Mouse (Mus musculus): ENCODE measurements around the gene Pmf1. TPM values are rescaled to one million over a fixed set of nuclear protein-coding genes. Genes with fewer than 3 reads are reported as not detected.
A peak's percentile ranks its signal among the peaks of the same experiment; 100 is the strongest.

Pmf1 gene
- 51.7 and 56.8 TPM in 2 replicates for polyA plus RNA-seq (2015; fragmentation: Nextera tagmentation; extraction: Ambion mirVana)

DNA sequence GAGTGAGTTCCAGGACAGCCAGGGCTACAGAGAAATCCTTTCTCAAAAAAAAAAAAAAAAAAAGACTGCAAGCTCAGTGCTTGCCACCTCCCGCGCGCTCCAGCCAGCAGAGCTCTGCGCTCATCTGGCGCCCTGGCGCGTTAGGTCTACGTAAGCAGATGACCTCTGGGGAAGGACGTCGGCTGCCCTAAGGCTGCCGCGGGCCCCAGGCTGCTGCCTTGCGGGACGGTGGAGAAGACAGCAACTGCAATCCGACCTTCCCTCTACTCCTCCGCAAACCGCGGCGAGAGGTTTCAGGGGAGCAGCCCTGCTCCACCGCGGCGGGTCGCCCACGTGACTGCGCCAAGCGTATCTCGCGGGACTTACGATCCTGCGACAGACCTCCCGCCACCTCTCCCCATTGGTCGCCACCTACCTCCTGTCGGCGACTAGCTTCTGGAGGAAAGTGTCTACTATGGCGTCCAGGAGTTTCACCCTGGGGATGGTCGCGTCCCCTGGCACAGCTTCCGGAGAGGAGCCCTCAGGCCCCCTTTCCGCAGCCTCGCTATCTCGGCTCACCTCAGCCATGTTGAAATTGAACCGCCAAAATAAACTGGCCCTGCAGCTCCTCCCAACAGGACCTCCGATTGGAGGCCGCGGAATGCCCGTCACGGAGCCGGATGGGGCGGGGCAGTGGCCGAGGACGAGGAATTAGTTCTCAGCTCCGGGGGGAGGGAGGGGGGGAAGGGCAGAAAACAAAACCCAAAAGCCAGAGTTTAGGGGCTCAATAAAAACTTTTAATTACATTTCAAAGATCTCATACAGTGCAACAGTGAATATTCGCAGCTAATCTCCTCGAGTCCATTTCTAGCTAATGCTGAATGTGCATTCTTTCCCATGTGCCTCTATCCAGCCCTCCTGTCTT lies at the start of gene Pmf1:
TSS of gene Pmf1 (minus strand) at position 591 of the 904 bp plus-strand sequence.
- H3K27me3 ChIP-seq, result no peaks in the 10 kb centered on the region
- peaks cover 26% of the 10 kb centered on the region for H3K4me1 ChIP-seq (replicated peaks)
- WGBS, result under 1% methylated on average over 54 of the region's 54 CpGs
- peak within 1 kb of the TSS; percentile 88 for H3K27ac ChIP-seq
- H3K9ac ChIP-seq (replicated peaks), result peak within 1 kb of the TSS; percentile 83
- peak within 1 kb of the TSS; percentile 71 for H3K4me3 ChIP-seq (replicated peaks)
- H3K4me2 ChIP-seq (replicated peaks), result peak within 1 kb of the TSS; percentile 75
- no peaks in the 10 kb centered on the region for H3K9me3 ChIP-seq
- peaks cover 36% of the 10 kb centered on the region for H3K36me3 ChIP-seq
- ATAC-seq, result peak; percentile 92

DNA sequence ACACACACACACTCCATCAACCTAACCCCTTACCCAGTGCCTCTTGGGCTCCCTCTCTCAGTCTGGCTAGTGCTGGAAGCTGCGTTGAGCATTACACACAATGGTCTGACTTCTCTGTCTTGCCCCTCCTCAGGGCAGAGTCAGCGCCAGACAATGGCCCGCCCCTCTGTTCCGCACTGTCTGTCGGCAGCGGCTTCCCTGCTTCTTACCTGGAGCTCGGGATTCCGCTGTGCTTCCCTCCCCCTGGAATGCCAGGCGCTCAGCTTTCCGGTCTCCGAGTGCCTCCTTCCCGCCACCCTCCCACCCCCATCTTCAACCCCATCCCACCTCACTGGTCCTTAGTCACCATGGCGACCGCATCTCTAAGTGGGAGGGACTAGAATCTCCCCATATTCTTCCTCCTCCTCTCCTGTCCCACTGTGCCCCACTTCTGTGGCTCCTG lies 48.7 kb upstream of the Pmf1 start:
- WGBS, result under 1% methylated on average over 14 of the region's 14 CpGs
- peak overlapping the region; percentile 49 for H3K4me3 ChIP-seq (replicated peaks)
- peaks cover 44% of the 10 kb centered on the region for H3K4me1 ChIP-seq (replicated peaks)
- ATAC-seq, result peak; percentile 89
- H3K27ac ChIP-seq, result peak overlapping the region; percentile 88
- H3K9me3 ChIP-seq, result no peaks in the 10 kb centered on the region
- 0 out of 2 replicates have a peak, but pooled peaks cover 11% of the 10 kb centered on the region for H3K27me3 ChIP-seq
- H3K9ac ChIP-seq (replicated peaks), result peak overlapping the region; percentile 77
- peaks cover 5% of the 10 kb centered on the region for H3K36me3 ChIP-seq
- peak overlapping the region; percentile 72 for H3K4me2 ChIP-seq (replicated peaks)

DNA sequence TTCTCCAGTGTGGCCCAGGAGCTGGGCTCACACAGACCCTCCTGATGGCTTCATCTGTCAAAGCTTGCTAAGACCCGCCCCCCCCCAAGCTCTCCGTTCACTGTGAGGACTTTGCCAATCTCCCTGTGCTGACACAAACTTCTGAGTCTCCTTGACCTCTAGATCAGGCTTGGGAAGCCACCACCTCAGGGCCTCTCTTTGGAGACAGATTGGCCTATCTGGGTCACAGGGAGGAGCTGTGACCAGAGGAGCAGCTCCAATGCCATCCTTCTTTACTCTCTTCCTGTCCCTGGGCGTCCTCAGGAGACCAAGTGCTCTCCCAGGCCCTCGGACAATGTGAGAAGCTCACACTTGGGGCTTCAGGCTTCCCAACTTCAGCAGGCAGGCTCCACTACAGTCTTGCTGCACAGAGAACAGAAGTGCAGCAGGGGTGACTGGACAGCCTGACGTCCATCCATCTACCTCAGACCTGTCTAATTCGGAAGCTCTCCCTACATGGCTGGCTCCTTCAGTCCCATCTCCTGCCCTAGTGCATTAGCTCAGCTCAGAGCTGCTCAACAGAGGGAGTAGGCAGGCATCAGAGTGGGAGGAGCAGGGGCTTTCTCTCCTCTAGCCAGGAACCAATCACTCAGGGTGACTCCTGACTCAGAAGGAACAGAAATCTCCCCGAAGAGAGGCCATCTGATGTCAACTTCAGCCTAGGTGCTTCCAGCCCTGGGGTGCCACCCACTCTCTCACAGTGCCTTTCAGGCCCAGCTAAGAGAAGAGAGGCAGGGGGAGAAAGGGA lies 46.8 kb upstream of the Pmf1 start:
- Histone ChIP-seq H3K27ac (peak overlapping the region; percentile 41), H3K9ac (replicated peaks) (peak overlapping the region; percentile 77), H3K27me3 (0 out of 2 replicates have a peak, but pooled peaks cover 11% of the 10 kb centered on the region), H3K4me1 (replicated peaks) (peaks cover 44% of the 10 kb centered on the region), H3K4me3 (replicated peaks) (peak overlapping the region; percentile 49), H3K4me2 (replicated peaks) (peak overlapping the region; percentile 72), H3K36me3 (peaks cover 22% of the 10 kb centered on the region), H3K9me3 (no peaks in the 10 kb centered on the region)
- ATAC-seq, result no peak
- 80% methylated on average over 7 of the region's 7 CpGs for WGBS

DNA sequence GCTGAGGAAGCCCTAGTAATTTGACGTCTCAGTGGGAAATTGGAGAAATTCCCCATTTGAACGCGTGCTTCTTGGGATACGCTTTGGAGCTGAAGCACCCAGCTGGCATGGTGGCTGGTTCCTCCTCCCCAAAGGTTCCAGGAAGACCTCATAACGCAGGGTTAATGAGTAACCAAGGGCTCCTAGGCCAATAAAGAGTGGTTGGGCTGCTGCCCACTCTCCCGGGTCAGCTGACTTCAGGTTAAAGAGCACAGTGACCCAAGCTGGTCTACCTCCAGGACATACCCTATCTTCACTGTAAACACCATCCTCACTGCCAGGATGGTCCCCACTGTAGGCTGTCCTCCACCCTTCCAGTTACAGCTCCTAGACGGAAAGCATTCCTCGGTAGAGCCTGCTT lies 46.2 kb upstream of the Pmf1 start:
- H3K27ac ChIP-seq, result no peak overlapping the region
- peaks cover 28% of the 10 kb centered on the region for H3K36me3 ChIP-seq
- peak overlapping the region; percentile 77; the same call in 1 of the 2 replicates for H3K9ac ChIP-seq (replicated peaks)
- H3K4me1 ChIP-seq (replicated peaks), result peaks cover 44% of the 10 kb centered on the region
- peak overlapping the region; percentile 72 for H3K4me2 ChIP-seq (replicated peaks)
- H3K9me3 ChIP-seq, result no peaks in the 10 kb centered on the region
- 94% methylated on average over 8 of the region's 8 CpGs for WGBS
- no peak for ATAC-seq
- H3K27me3 ChIP-seq, result 0 out of 2 replicates have a peak, but pooled peaks cover 10% of the 10 kb centered on the region
- H3K4me3 ChIP-seq (replicated peaks), result no peak overlapping the region

- no peak overlapping the region for H3K27ac ChIP-seq
- no peak overlapping the region for H3K4me2 ChIP-seq (replicated peaks)
- ATAC-seq, result no peak
- 84% methylated on average over 18 of the region's 18 CpGs for WGBS
- 0 out of 2 replicates have a peak, but pooled peaks cover 7% of the 10 kb centered on the region for H3K27me3 ChIP-seq
- peak overlapping the region; percentile 25; the same call in 1 of the 2 replicates for H3K9ac ChIP-seq (replicated peaks)
- no peaks in the 10 kb centered on the region for H3K9me3 ChIP-seq
- H3K36me3 ChIP-seq, result peaks cover 34% of the 10 kb centered on the region
- no peak overlapping the region for H3K4me3 ChIP-seq (replicated peaks)
- peaks cover 39% of the 10 kb centered on the region for H3K4me1 ChIP-seq (replicated peaks)
These were observed 45.6 kb upstream of the Pmf1 start for GRCm38 (mm10) chr3:88455588-88456264.

GRCm38 (mm10) chr3:88454762-88455587 lies 44.8 kb upstream of the Pmf1 start:
- 0 out of 2 replicates have a peak, but pooled peaks cover 3% of the 10 kb centered on the region for H3K27me3 ChIP-seq
- no peak overlapping the region for H3K4me2 ChIP-seq (replicated peaks)
- H3K9me3 ChIP-seq, result no peaks in the 10 kb centered on the region
- 58% methylated on average over 9 of the region's 9 CpGs for WGBS
- peaks cover 41% of the 10 kb centered on the region for H3K36me3 ChIP-seq
- ATAC-seq, result no peak
- peak overlapping the region; percentile 25 for H3K9ac ChIP-seq (replicated peaks)
- H3K27ac ChIP-seq, result no peak overlapping the region
- H3K4me1 ChIP-seq (replicated peaks), result peaks cover 43% of the 10 kb centered on the region
- H3K4me3 ChIP-seq (replicated peaks), result no peak overlapping the region

GRCm38 (mm10) chr3:88453986-88454385 lies 43.9 kb upstream of the Pmf1 start:
- no peak for ATAC-seq

GRCm38 (mm10) chr3:88453369-88453768 lies 43.2 kb upstream of the Pmf1 start:
- Histone ChIP-seq H3K4me3 (replicated peaks) (no peak overlapping the region), H3K4me1 (replicated peaks) (peaks cover 43% of the 10 kb centered on the region), H3K36me3 (peaks cover 57% of the 10 kb centered on the region), H3K27ac (no peak overlapping the region), H3K27me3 (no peaks in the 10 kb centered on the region), H3K9ac (replicated peaks) (no peak overlapping the region), H3K4me2 (replicated peaks) (no peak overlapping the region), H3K9me3 (no peaks in the 10 kb centered on the region)
- ATAC-seq, result no peak
- WGBS, result 73% methylated on average over 8 of the region's 8 CpGs

More at GRCm38 (mm10) chr3:88453986-88454385, 43.9 kb upstream of the Pmf1 start:
- H3K4me3 ChIP-seq (replicated peaks), result no peak overlapping the region
- no peak overlapping the region for H3K9ac ChIP-seq (replicated peaks)
- 78% methylated on average over 8 of the region's 8 CpGs for WGBS
- H3K27me3 ChIP-seq, result no peaks in the 10 kb centered on the region
- H3K4me2 ChIP-seq (replicated peaks), result no peak overlapping the region
- H3K4me1 ChIP-seq (replicated peaks), result peaks cover 44% of the 10 kb centered on the region
- H3K27ac ChIP-seq, result no peak overlapping the region
- peaks cover 51% of the 10 kb centered on the region for H3K36me3 ChIP-seq
- no peaks in the 10 kb centered on the region for H3K9me3 ChIP-seq

- no peak for ATAC-seq
- peaks cover 63% of the 10 kb centered on the region for H3K36me3 ChIP-seq
These were observed 42.6 kb upstream of the Pmf1 start for GRCm38 (mm10) chr3:88452716-88453115.

DNA sequence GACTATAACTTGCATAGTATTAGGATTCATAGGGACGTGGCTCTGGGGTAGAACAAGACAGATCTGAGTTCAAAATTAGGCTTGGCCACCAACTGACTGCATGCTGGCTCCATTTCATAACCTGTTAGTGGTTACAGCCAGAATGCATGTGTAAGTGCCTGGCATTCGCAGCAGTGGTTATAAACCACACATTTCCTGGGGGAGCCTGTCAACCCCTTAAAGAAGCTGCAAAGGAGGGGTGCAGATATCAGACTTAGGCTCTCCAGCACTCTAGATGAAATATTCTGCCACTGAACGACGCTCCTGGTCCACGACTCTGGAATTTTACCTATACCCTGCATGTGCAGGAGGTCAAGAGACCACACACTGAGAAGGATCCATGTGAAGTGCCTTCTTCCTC lies 42.1 kb upstream of the Pmf1 start:
- Histone ChIP-seq H3K4me2 (replicated peaks) (no peak overlapping the region), H3K4me3 (replicated peaks) (no peak overlapping the region), H3K9me3 (no peaks in the 10 kb centered on the region), H3K9ac (replicated peaks) (no peak overlapping the region), H3K27me3 (no peaks in the 10 kb centered on the region), H3K27ac (no peak overlapping the region), H3K4me1 (replicated peaks) (peaks cover 31% of the 10 kb centered on the region), H3K36me3 (peaks cover 68% of the 10 kb centered on the region)
- WGBS, result 82% methylated on average over 5 of the region's 5 CpGs
- ATAC-seq, result no peak

More at GRCm38 (mm10) chr3:88452716-88453115, 42.6 kb upstream of the Pmf1 start:
- Histone ChIP-seq H3K4me1 (replicated peaks) (peaks cover 36% of the 10 kb centered on the region), H3K27ac (no peak overlapping the region), H3K27me3 (no peaks in the 10 kb centered on the region), H3K9me3 (no peaks in the 10 kb centered on the region), H3K9ac (replicated peaks) (no peak overlapping the region), H3K4me3 (replicated peaks) (no peak overlapping the region), H3K4me2 (replicated peaks) (no peak overlapping the region)
- WGBS, result 71% methylated on average over 6 of the region's 6 CpGs

All from midbrain, embryonic 13.5 days (tissue).